Mouse (Mus musculus): ENCODE data around the gene Copz2. TPM values are rescaled to one million over a fixed set of nuclear protein-coding genes. Genes with fewer than 3 reads are reported as not detected.

Gene Copz2
- total and polyA plus RNA-seq, 3 experiments: 0.35 to 4.1 (median 0.99) TPM

DNA sequence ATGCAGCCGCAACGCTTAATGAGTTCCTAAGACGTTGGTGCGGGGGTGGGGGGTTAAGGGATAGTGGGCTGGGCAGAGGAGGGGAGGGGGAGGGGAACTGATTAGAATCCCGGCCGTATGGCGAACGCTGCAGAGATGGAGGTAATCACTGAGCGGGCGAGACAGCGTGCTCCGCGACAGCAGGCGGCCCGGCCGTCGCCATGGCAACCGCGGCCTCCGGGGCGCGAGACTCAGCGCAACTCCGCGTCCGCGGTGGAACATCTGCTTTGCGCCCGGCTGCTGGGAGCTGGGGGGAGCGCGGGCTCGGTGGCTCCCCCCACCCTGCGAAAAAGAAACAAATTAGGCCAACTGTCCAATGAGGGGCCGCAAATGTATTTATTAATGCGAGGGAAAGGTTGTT lies 26.1 kb downstream of the Copz2 start (continued):
- TF ChIP-seq USF2 (conservative IDR thresholded peaks at IDR 0.05; ENCODE audit: low read depth, low read length): no peak
- TF ChIP-seq ELF1 (IDR thresholded peaks at IDR 0.05; ENCODE audit: low read depth, low read length): no peak
- no peak for TF ChIP-seq EP300 (IDR thresholded peaks at IDR 0.05; ENCODE audit: low read length)
- no peak for TF ChIP-seq RCOR1 (conservative IDR thresholded peaks at IDR 0.05; ENCODE audit: low read depth, low read length)
- TF ChIP-seq JUND (conservative IDR thresholded peaks at IDR 0.05; ENCODE audit: low read depth, low read length): no peak
- TF ChIP-seq CHD1 (IDR thresholded peaks at IDR 0.05; ENCODE audit: low read depth, low read length): no peak

- Histone ChIP-seq H3K4me2 (ENCODE audit: insufficient read depth, low read depth, poor library complexity, severe bottlenecking) (peak overlapping the region; percentile 79; the same call in 1 of the 2 replicates), H3K4me3 (replicated peaks in 1 of 3; ENCODE audit: low read depth in 2 of 3, low read length in 2 of 3, poor library complexity in 1 of 3) (no peak overlapping the region), H3K9ac (ENCODE audit: insufficient read depth, low read depth) (no peak overlapping the region), H3K36me3 (replicated peaks in 1 of 2; ENCODE audit: control insufficient read depth in 1 of 2, insufficient read depth in 1 of 2, low read length in 1 of 2) (no peaks in the 10 kb centered on the region), H3K4me1 (ENCODE audit: control insufficient read depth in 1 of 2, insufficient read depth in 2 of 2) (peaks cover 8 to 37% of the 10 kb centered on the region in 2 experiments; a peak in 3 of 4 replicates), H3K9me3 (replicated peaks; ENCODE audit: low read length) (no peaks in the 10 kb centered on the region), H3K27me3 (replicated peaks) (peaks cover 92% of the 10 kb centered on the region), H3K27ac (ENCODE audit: insufficient read depth, low read depth) (no peak overlapping the region), H3K79me2 (replicated peaks; ENCODE audit: control insufficient read depth, extremely low read depth, insufficient read depth, poor library complexity, severe bottlenecking) (no peaks in the 10 kb centered on the region)
- TF ChIP-seq MYC (IDR thresholded peaks at IDR 0.05; ENCODE audit: low read depth, low read length) (no peak), NRF1 (IDR thresholded peaks at IDR 0.05; ENCODE audit: low read depth, low read length) (no peak), ZNF384 (IDR thresholded peaks at IDR 0.05; ENCODE audit: low read depth, low read length) (no peak), ELF1 (IDR thresholded peaks at IDR 0.05; ENCODE audit: low read depth, low read length) (no peak), RAD21 (IDR thresholded peaks at IDR 0.05; ENCODE audit: low read depth, low read length) (no peak), IRF4 (IDR thresholded peaks at IDR 0.05; ENCODE audit: low read depth, low read length) (no peak), TCF12 (IDR thresholded peaks at IDR 0.05; ENCODE audit: low read depth, low read length) (no peak), CHD1 (IDR thresholded peaks at IDR 0.05; ENCODE audit: low read depth, low read length) (no peak), MAZ (IDR thresholded peaks at IDR 0.05; ENCODE audit: low read depth, low read length) (no peak), ZKSCAN1 (IDR thresholded peaks at IDR 0.05; ENCODE audit: borderline replicate concordance, low read depth, low read length) (no peak), EP300 (IDR thresholded peaks at IDR 0.05; ENCODE audit: low read length) (no peak), JUN (IDR thresholded peaks at IDR 0.05; ENCODE audit: insufficient read depth, low read depth, low read length) (no peak), E2F4 (IDR thresholded peaks at IDR 0.05; ENCODE audit: insufficient replicate concordance, low read depth, low read length) (no peak), ETS1 (conservative IDR thresholded peaks at IDR 0.05; ENCODE audit: low read depth, low read length) (no peak), JUND (conservative IDR thresholded peaks at IDR 0.05; ENCODE audit: low read depth, low read length) (no peak), SIN3A (IDR thresholded peaks at IDR 0.05; ENCODE audit: low read length) (no peak)
- no peak for DNase-seq (ENCODE audit: extremely low read depth)
- in situ Hi-C loops (cut with MboI; ENCODE audit: low pct_ligation_motif_present, low pct_unique_long_range_greater_than_20kb, low sequenced_read_pairs): no loop called here
- dilution Hi-C loops (cut with MboI; ENCODE audit: extremely low pct_ligation_motif_present, extremely low pct_unique_long_range_greater_than_20kb, low sequenced_read_pairs): no loop called here
Observed at GRCm38 (mm10) chr11:96876300-96877040, 26.8 kb downstream of the Copz2 start.
